Mouse (Mus musculus): ENCODE measurements around the gene Chuk. TPM values are rescaled to one million over a fixed set of nuclear protein-coding genes. Genes with fewer than 3 reads are reported as not detected.

The Chuk gene
- total and polyA plus RNA-seq, 2 experiments from 2014 or later = 25.2 to 72.8 TPM

- Histone ChIP-seq H3K9ac (no peak overlapping the region), H3K4me3 (ENCODE audit: low read depth, low read length) (no peak overlapping the region), H3K9me3 (ENCODE audit: low read length) (no peaks in the 10 kb centered on the region), H3K4me1 (ENCODE audit: insufficient read depth) (no peaks in the 10 kb centered on the region), H3K27ac (ENCODE audit: low read depth, low read length) (no peak overlapping the region), H3K4me2 (ENCODE audit: low read depth) (no peak overlapping the region), H3K27me3 (ENCODE audit: insufficient read depth, low read length) (no peaks in the 10 kb centered on the region), H3K36me3 (ENCODE audit: insufficient read depth) (no peaks in the 10 kb centered on the region)
- ATAC-seq (no peak), DNase-seq (no peak)
- TF ChIP-seq CTCF (IDR thresholded peaks at IDR 0.05; ENCODE audit: low read depth) = no peak
- 88% methylated on average over 13 of the region's 13 CpGs for WGBS
Measured at GRCm38 (mm10) chr19:44024921-44025585, 82.2 kb downstream of the Chuk start.

Other genes with a start within 250 kb of the Chuk start
- 8.2 and 12.7 TPM in 2 replicates for gene Dnmbp, start 167.3 kb downstream of the Chuk start, total RNA-seq (2014; rRNA removed)
- 3.3 and 5.2 TPM in 2 replicates for gene Dnmbp, start 167.3 kb downstream of the Chuk start, polyA plus RNA-seq (2015; fragmentation: Nextera tagmentation; extraction: Ambion mirVana)
- gene Cpn1, start 120.9 kb downstream of the Chuk start, total RNA-seq (2014; rRNA removed) = 0.46 and 0.57 TPM in 2 replicates
- 0.36 and 0.74 TPM in 2 replicates for gene Cpn1, start 120.9 kb downstream of the Chuk start, polyA plus RNA-seq (2015; fragmentation: Nextera tagmentation; extraction: Ambion mirVana)
- 0.31 TPM in 1 of 2 replicates, not detected in the other for gene Cyp2c23, start 78.3 kb downstream of the Chuk start, total RNA-seq (2014; rRNA removed)
- not detected in 2 replicates for gene Cyp2c23, start 78.3 kb downstream of the Chuk start, polyA plus RNA-seq (2015; fragmentation: Nextera tagmentation; extraction: Ambion mirVana)
- gene Erlin1, start 37.7 kb downstream of the Chuk start, total RNA-seq (2014; rRNA removed) = 8.9 and 11.1 TPM in 2 replicates
- 11.1 and 16.2 TPM in 2 replicates for gene Erlin1, start 37.7 kb downstream of the Chuk start, polyA plus RNA-seq (2015; fragmentation: Nextera tagmentation; extraction: Ambion mirVana)
- gene Cwf19l1, start 28.4 kb upstream of the Chuk start, total RNA-seq (2014; rRNA removed) = 28.9 and 33.9 TPM in 2 replicates
- 27.2 and 29.6 TPM in 2 replicates for gene Cwf19l1, start 28.4 kb upstream of the Chuk start, polyA plus RNA-seq (2015; fragmentation: Nextera tagmentation; extraction: Ambion mirVana)
- gene Bloc1s2, start 39.0 kb upstream of the Chuk start, total RNA-seq (2014; rRNA removed) = 65.5 and 74.3 TPM in 2 replicates
- 205 and 223 TPM in 2 replicates for gene Bloc1s2, start 39.0 kb upstream of the Chuk start, polyA plus RNA-seq (2015; fragmentation: Nextera tagmentation; extraction: Ambion mirVana)
- gene Pkd2l1, start 85.0 kb upstream of the Chuk start, total RNA-seq (2014; rRNA removed) = 0.14 TPM in 1 of 2 replicates, not detected in the other
- 0.05 and 0.06 TPM in 2 replicates for gene Pkd2l1, start 85.0 kb upstream of the Chuk start, polyA plus RNA-seq (2015; fragmentation: Nextera tagmentation; extraction: Ambion mirVana)
- gene Scd3, start 95.8 kb upstream of the Chuk start, total RNA-seq (2014; rRNA removed) = 3.1 and 4.0 TPM in 2 replicates
- 2.7 and 4.5 TPM in 2 replicates for gene Scd3, start 95.8 kb upstream of the Chuk start, polyA plus RNA-seq (2015; fragmentation: Nextera tagmentation; extraction: Ambion mirVana)
- gene Scd2, start 186.2 kb upstream of the Chuk start, total RNA-seq (2014; rRNA removed) = 540 and 696 TPM in 2 replicates
- 162 and 210 TPM in 2 replicates for gene Scd2, start 186.2 kb upstream of the Chuk start, polyA plus RNA-seq (2015; fragmentation: Nextera tagmentation; extraction: Ambion mirVana)
- gene Scd4, start 225.6 kb upstream of the Chuk start, total RNA-seq (2014; rRNA removed) = 0.23 and 0.43 TPM in 2 replicates
- gene Scd4, start 225.6 kb upstream of the Chuk start, polyA plus RNA-seq (2015; fragmentation: Nextera tagmentation; extraction: Ambion mirVana) = 0.11 and 0.25 TPM in 2 replicates